Mouse (Mus musculus): ENCODE measurements around the gene Ccdc34. TPM values are rescaled to one million over a fixed set of nuclear protein-coding genes. Genes with fewer than 3 reads are reported as not detected.
A peak's percentile ranks its signal among the peaks of the same experiment; 100 is the strongest.
"Not testable (repeated sequence)": the region's sequence is repeated elsewhere in the genome, so short reads cannot be mapped to it uniquely, and the experiment has no call there.

Gene Ccdc34
- total RNA-seq, 1 experiment from 2014 or later, result 55.0 TPM

DNA sequence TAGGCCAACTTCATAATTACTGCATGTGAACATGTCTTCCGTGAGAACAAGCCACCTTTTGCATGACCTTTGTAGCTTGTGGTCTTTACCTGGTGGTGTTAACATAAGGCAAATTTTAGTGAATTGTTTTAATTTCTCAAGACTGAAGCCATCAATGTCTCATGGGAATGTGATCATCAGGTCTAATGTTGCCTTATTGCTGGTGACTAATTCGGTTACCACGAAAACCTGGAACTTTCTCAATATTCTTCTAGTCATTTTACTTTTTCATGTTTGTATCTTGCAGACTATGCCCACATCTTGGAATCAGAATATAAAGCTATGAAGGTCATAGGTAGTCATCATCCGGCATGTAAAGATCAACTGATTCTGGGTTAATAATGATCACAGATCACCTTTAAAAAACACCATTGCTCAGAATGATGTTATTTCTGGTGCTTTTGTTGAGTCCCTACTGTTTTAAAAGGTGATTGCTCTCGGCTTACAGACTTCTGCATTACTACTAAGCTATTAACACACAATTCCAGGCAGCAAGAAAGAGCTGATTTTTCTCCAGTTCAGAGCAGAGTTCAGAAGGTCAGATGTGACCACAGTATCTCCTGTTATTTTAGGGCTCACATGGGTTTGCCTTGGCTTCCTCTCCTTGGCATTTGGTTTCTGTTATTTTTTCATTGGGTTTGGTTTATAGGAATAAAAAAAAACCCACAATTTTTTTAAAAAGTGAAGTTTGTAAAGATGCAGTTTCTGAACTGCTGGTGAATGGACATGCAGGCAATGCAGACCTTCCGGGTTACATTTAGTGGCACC lies 57.2 kb downstream of the Ccdc34 start:
- no peak for ATAC-seq (replicated peaks; ENCODE audit: low read depth, poor library complexity, severe bottlenecking)

DNA sequence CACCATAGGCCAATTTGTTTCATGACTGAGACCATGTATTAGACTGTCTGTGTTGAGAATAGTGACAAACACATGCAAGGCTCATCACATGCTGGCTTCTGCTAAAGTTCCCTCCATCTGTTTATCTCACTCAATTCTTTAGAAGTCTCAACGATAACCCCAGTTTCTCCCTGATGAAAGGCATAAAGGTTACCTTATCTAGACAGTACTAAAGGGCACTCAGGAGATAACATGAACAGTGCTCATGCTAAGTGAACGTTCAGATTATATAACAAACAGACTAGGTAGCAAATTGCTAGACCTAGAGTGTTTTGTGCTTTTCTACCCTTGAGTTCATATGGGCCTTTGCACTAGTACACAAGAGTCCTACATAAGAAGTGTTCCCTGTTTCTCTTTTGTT lies 59.6 kb downstream of the Ccdc34 start:
- ATAC-seq (replicated peaks; ENCODE audit: low read depth, poor library complexity, severe bottlenecking), result no peak

DNA sequence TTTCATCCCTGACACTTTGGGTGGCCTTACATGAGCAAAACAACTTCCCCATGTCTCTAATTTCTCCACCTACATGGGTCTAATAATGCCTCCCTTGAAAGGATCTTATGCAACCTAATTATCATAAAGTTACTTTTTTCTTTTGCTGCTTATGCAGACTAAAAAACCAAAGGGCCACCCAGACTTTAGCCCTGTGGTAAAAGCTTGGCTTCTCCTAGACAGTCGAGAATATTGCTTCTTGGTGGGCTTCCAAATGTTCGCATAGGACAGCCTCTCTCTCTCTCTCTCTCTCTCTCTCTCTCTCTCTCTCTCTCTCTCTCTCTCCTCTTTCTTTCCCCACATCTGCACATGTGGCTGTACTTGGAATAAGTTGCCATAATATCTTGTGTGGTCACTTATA lies 60.0 kb downstream of the Ccdc34 start:
- no peak for ATAC-seq (replicated peaks; ENCODE audit: low read depth, poor library complexity, severe bottlenecking)

DNA sequence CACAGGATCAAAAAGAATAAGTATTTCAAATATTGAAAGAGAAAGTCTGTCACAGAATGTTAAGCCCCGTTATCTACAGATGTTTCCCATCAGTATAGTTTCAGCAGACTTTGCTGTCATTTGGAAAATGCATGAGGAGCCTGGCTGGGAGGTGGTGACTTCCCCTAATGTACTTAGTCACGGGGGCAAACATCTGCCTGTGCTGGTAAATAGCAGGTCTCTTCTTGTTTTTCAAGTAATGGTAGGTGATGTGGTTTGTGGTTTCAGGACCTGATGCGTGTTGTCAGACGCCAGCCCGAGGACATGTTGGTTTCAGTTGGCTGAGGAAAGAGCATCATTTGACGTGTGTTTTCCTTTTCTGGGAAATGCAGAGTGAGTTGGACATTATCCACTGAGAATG lies 62.9 kb downstream of the Ccdc34 start:
- peak; percentile 62 for ATAC-seq (replicated peaks; ENCODE audit: low read depth, poor library complexity, severe bottlenecking)

DNA sequence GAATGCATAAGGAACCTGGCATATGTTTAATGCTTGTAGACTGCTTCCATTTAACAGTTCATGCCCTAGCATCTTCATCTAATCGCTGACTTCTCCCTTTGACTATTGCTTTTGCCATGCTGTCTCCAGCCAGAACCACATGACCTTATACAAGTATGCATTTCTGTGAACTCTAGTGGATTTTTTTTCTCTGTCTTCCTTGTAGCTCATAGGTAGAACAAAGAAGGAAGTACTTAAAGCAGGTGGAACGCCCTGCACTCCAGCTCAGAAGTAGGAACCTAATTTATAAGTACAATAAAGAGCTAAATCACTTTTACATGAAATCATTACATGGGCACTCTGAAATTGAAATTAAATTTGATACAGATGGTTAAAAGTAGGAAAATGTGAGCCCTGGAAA lies 65.4 kb downstream of the Ccdc34 start:
- no peak for ATAC-seq (replicated peaks; ENCODE audit: low read depth, poor library complexity, severe bottlenecking)

DNA sequence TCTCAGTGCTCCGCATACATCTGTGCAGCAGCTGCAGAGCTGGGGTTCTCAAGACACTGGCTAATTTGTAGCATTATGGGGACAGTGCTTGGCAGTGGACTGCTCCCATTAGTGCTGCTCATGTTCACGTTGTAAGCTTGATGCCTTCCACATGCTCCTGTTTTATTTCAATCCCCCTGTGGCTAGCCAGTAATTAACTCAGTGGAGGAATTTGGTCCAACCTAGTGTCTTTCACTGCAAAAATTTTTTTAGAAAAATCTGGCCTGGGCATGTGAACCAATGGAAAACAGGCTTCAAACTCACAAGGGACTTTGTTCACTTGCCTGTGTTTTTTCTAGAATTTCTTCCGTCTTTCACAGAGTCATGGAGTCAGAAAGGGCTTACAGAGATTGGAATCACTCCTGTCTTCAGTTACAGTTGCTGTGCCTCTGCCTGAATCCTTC lies 68.1 kb downstream of the Ccdc34 start:
- ATAC-seq (replicated peaks; ENCODE audit: low read depth, poor library complexity, severe bottlenecking), result no peak

DNA sequence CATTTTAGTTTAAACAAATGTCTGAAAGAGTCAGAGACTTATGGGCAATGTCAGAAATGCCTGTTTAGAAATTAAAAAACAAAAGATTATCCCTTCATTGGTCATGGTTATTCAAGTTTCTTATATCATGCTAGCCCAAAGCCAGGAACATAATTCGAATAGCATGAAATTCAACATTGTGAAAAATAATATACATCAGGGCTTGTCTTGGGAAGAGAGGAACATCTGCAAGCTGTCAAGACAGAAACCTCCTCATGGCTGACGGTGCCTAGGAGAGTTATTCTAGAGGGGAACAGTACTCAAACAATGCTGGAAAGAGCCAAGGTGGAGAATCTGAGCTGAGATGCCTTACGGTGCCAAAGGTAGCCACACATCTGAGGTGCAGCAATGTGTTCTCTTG lies 96.5 kb downstream of the Ccdc34 start:
- no peak for ATAC-seq (replicated peaks; ENCODE audit: low read depth, poor library complexity, severe bottlenecking)

DNA sequence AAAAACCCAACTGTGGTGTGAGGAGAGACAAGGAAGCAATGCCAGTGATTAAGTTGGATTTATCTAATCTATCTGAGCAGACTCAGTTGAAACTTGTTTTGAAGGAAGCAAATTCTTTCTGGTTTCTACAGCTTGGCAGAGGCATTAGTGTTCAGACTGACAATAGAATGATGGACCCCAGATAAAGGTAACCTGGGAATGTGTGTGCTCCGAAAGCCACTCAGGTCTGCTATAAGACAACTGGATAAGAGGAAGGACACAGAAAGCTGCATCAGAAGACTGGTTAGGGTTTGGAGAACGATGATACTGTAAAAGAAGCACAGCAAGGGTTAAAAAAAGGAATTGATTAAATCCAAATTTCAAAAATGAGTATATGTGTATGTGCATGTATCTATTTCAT lies 111.8 kb downstream of the Ccdc34 start:
- no peak for ATAC-seq (replicated peaks; ENCODE audit: low read depth, poor library complexity, severe bottlenecking)

DNA sequence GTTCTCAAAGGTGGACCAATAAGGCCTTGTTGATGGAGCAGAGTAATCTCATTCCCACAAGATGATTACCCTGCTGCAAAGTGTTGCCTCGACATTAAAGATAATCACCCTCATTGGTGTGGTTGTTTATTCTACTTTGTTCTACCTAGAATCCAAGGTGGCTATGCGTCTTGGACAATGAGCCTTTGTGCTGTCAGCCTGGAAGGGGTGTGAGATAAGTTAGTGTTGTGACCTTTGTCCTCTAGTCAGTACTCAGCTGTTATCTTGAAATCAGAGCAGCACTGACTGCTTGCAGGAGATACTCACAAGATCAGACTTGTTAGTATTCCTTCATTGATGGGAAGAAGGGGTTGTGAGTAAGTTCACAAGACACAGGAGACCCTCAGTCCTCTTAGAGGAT lies 114.0 kb downstream of the Ccdc34 start:
- ATAC-seq (replicated peaks; ENCODE audit: low read depth, poor library complexity, severe bottlenecking), result no peak

DNA sequence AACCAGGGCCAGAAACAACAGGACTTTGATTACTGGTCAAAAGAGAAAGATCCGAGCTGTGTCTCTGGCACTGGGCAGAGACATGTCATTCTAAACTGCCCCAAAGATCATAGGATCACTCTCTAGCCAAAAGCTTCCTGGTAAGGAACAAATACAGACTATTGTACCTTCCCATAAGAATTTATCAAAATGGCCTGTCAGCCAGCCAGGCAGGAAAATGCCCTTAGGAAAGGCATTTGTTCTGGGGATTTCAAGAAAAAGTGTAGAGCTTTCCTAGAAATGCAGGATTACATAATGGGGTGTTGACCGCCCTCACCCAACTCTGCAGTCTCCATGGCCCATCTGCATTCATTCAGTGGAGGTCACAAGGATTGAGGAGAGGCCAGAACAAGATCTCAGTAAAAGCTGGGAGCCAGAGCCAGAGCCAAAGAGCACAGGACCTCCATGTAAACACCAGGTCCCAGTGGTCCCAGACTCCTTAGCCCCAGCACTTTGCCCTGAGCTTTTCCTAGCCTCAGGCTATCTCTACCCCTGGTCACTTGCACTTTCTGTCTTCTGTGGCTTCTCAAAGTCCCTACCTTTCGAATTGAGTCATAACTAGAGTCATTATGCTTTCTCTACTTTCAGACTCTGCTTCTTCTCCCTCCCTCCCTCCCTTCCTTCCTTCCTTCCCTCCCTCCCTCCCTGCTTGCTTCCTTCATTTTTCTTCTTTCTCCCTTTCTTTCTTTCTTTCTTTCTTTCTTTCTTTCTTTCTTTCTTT lies 115.9 kb downstream of the Ccdc34 start:
- no peak for ATAC-seq (replicated peaks; ENCODE audit: low read depth, poor library complexity, severe bottlenecking)

DNA sequence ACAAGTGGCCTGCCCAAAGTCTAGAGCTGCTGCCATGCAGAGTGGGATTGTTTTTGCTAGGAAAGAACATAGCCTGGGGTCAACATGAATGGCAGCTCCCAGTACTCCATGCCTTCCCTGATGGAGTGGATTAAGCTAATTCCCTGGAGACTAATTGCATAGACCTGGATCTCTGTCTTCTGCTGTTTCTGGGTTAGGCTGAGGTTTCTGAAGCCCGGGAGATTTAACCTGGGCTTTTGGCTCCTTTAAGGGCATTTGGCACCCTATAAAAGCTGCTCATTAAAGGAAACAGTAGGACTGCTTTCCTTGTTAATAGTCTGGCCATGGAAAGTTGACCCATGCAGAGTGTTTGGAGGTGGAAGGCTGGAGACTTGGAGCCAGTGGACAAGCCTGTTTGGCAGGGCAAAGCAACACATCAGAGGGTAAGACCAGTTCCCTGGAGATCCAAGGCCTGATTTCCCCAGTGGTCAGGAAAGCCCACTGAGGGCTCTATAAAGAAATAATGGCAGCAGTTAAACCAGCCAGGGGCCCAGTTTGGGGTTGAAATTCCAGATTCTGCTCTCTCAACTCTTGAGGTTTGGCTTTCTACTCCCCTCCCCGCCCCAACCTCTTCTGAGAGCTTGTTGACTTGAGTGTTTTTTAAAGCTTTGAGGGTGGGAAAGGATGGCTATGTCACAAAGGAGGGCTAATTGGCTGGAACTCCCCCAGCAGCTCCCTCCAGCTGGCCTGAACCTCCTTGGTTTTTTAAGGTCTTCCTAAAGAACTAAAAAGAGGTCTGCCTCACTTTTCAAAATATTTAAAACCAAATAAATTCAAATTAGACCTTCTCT lies 117.4 kb downstream of the Ccdc34 start:
- no peak for ATAC-seq (replicated peaks; ENCODE audit: low read depth, poor library complexity, severe bottlenecking)

DNA sequence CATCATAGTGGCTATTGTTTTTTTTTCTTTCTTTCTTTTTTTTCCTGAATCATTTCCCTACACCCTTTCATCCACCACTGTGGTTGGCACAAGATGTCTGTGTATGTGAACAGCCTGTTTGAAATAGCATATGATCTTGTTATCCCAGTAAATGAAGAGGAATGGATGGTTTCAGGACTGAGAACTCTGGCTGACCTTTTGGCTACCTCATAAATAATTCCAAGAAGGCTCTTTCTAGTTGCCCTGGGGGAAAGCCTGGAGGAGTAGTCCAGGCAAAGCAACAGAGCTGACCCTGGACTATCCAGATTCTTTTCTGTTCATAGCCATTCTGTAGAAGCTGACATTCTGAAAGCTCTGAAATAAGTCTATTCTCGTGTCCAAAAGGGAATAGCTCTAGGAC lies 119.7 kb downstream of the Ccdc34 start:
- ATAC-seq (replicated peaks; ENCODE audit: low read depth, poor library complexity, severe bottlenecking), result no peak

DNA sequence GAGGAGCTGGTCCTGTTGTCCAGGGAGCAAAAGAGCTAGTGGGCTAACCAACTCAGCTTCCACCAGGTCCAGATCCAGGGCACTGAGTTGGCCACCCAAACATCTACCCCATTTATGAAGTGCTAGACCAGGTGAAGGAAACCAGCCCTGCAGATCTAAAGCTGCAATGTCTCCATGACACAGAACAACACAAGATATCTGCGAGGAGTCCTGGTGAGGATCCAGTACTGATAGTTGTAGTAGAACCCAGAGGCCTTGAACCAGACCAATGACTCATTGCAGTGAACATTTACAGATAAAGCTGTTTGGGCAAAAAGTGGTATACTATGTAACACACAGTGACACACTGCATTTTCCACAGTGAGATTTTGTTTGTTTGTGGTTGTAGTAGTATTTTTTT lies 120.5 kb downstream of the Ccdc34 start:
- no peak for ATAC-seq (replicated peaks; ENCODE audit: low read depth, poor library complexity, severe bottlenecking)

DNA sequence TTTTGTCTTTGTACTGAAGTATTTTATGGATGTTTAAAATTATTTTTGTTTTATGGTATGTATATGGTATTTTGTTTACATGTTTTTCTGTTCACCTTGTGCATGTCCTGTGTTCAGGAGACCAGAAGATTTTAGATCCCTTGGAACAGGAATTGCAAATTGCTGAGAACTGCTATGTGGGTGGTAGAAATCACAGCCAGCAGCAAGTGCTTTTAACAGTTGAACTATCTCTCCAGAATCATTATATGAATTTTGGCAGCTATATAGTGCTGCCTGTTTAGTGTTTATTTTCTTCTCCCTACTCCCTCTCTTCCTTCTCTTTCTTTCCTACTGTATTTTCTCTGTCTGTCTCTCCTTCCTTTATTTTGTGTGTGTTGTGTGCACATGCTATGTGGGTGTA lies 130.4 kb downstream of the Ccdc34 start:
- ATAC-seq (replicated peaks; ENCODE audit: low read depth, poor library complexity, severe bottlenecking), result not testable (repeated sequence)

DNA sequence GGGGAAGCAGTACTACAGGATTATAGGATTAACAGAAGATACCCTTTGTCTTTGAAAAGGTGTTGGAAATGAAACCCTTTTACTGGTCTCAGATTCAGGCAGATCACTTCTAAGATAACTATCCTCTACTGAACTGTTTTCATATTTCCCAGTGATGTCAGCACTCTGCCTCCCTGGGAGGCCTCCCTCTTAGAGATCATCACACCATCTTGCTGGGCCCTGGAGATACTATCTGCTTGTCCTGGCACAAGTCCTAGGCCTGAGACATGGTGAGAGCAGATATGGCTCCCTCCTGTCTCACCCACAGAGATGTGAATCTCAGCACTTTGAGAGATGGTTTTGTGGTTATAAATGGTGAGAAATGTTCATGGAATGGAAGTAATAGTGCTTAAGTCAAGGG lies 131.6 kb downstream of the Ccdc34 start:
- no peak for ATAC-seq (replicated peaks; ENCODE audit: low read depth, poor library complexity, severe bottlenecking)

DNA sequence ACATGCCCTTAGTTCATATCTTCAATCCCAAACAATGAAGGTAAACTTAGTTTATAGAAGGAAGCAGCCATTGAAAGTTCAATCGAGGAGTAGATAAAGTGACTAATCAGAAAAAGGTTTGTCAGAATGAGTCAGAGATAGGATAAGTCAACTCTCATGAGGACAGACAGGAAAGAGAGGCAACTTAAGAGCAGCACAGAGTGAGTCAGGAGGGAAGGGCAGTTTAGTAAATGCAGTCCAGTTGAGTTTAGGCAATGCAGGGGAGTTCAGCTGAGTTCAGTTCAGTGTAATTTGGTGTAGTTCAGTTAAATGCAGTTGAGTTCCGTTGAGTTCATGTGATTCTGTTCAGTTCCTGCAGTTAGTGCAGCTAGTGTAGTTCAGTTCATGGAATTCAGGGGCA lies 138.7 kb downstream of the Ccdc34 start:
- ATAC-seq (replicated peaks; ENCODE audit: low read depth, poor library complexity, severe bottlenecking), result no peak

DNA sequence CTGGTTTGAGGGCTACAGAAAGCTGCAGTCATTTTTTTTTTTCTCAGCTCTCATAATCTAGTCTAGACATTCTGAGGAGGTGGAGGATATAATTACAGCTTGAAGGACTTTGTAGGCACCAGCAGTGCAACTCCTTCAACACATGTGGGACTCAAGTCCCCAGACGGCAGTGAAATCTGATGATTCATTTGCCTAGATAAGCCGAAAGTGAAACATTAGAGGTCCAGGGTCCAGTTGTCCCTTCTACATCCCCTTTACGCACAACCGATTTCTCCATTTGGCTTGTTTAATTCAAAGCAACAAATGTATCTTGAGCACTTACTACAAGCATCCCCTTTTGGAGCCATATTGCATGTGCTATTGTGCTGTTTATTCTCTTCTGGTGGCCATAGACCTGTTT lies 147.4 kb downstream of the Ccdc34 start:
- no peak for ATAC-seq (replicated peaks; ENCODE audit: low read depth, poor library complexity, severe bottlenecking)

DNA sequence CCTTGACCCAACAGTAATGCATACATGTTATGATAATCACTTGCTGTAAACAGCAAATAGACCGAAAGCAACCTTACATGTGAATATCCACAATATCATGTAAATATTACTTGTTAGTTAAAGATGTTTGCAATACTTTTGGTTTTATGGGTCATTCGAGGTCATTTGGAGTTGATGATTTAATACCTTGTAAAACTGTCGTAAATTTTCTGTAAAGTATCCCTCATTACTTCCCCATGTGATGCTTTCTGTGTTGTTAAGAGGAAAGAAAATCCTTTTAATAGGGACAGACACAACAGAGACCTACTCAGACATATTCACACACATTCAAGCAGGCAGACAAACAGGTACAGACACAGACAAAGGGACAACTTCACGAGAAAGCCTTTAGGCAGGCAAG lies 150.1 kb downstream of the Ccdc34 start:
- no peak for ATAC-seq (replicated peaks; ENCODE audit: low read depth, poor library complexity, severe bottlenecking)

DNA sequence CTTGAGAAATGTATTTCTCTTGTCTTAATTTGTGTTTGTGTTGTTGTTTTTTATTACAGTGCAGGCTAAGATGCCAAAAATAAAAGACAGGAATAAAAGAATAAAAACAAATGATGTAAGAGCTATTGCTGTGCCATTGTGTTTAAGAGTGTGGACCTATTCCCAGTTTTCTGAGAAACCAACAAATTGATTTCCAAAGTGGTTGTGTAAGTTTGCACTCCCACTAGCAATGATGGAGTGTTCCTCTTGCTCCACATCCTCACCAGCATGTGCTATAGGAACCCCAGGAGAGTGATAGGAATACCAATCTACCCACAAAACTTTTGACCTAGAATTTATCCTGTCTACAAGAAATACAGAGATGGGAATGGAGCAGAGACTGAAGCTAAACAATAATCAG lies 150.7 kb downstream of the Ccdc34 start:
- ATAC-seq (replicated peaks; ENCODE audit: low read depth, poor library complexity, severe bottlenecking), result no peak

DNA sequence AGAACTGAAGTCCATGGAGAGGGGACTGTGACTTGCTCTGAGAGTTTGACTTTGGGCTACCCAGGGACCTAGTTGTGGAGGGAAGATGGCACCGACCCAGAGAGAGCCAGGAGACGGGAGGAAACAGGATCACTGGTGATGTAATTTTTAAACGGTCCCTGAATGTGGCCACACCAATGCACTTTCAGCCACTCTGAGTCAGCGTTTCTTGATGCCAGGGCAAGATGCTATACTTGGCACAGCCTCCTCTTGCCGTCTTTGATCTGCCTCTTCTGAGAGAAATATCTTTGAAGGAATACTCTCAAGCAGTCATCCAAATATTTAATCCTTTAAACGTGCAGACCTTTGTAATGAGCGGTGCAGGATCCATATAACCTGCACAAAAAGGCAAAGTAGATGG lies 154.8 kb downstream of the Ccdc34 start:
- no peak for ATAC-seq (replicated peaks; ENCODE audit: low read depth, poor library complexity, severe bottlenecking)

DNA sequence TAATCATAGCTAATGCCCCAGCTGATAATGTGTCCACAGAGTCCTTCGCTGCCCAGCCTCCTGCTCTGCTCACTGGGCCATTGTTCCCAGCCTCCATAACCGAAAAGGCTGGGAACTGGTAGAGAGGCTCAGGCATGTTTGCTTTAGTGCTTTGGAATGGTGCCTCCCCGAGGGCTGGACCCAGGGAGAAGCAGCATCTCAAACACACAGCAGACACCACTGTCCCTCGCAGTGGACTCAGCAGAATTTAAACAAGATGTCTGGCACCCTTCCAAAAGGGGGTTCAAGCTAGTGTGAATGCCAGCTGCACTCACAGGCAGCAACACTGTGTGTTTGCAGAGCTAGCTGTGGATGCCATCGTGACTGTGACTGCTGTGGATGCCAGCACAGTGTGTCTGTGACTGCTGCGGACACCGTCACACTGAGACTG lies 156.2 kb downstream of the Ccdc34 start:
- ATAC-seq (replicated peaks; ENCODE audit: low read depth, poor library complexity, severe bottlenecking), result no peak

All from common myeloid progenitor, adult 5-6 weeks (primary cell).